Mouse (Mus musculus): ENCODE measurements around the gene Tmem141. TPM values are rescaled to one million over a fixed set of nuclear protein-coding genes. Genes with fewer than 3 reads are reported as not detected.

The Tmem141 gene
- polyA plus RNA-seq (2017; shearing (Covaris generic)), result 1 to 10 TPM; 4.1 TPM

GRCm38 (mm10) chr2:25621229-25622200, at the start of gene Tmem141:
TSS of gene Tmem141 (minus strand) at chr2:25622005.

GRCm38 (mm10) chr2:25657652-25658051, 35.8 kb upstream of the Tmem141 start, which contains the start of gene Lcn5:
TSS of gene Lcn5 (plus strand) at chr2:25657952.

DNA sequence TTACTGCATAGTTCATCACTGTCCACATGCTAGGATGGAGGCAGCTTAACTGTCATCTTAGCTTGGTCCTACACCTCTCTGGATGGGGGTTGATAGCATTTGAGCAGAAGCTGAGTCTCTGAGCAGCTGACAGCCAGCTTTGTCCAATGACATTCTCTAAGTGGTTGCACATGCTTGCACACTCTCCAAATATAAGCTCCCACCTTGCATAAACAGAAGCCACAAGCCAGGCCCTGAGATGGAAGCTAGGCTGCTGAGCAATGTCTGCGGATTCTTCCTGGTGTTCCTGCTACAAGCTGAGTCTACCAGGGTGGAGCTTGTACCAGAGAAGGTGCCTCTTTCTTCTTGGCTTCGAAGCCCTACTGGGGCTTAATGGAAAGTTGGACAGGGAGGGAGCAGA, 31.1 kb upstream of the Tmem141 start, which contains the start of gene Lcn8:
TSS of gene Lcn8 (plus strand) at position 219 of the 400 bp plus-strand sequence.

DNA sequence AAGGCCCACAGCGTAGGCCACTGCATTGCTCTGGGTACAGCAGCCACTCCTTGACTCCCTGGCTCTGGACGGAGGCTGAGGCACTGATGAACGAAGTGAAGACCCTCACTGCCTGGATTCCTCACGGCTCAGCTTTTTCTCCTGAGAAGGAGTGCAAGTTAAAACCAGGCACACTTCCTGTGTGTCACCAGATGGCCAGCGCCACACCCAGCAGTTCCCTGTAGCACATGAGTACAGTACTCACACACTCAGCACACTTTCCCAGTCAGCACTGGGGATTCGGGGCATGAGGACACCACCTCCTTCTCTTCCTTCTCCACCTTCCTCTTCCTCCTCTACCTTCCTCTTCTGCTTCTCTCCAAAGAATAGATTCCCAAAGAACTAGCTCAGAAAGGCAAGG, 6.0 kb upstream of the Tmem141 start, which contains the start of gene Fcna:
TSS of gene Fcna (minus strand) at position 220 of the 400 bp plus-strand sequence.

GRCm38 (mm10) chr2:25617578-25617977, 4.2 kb downstream of the Tmem141 start, which contains the start of gene Ccdc183:
TSS of gene Ccdc183 (minus strand) at chr2:25617678.

DNA sequence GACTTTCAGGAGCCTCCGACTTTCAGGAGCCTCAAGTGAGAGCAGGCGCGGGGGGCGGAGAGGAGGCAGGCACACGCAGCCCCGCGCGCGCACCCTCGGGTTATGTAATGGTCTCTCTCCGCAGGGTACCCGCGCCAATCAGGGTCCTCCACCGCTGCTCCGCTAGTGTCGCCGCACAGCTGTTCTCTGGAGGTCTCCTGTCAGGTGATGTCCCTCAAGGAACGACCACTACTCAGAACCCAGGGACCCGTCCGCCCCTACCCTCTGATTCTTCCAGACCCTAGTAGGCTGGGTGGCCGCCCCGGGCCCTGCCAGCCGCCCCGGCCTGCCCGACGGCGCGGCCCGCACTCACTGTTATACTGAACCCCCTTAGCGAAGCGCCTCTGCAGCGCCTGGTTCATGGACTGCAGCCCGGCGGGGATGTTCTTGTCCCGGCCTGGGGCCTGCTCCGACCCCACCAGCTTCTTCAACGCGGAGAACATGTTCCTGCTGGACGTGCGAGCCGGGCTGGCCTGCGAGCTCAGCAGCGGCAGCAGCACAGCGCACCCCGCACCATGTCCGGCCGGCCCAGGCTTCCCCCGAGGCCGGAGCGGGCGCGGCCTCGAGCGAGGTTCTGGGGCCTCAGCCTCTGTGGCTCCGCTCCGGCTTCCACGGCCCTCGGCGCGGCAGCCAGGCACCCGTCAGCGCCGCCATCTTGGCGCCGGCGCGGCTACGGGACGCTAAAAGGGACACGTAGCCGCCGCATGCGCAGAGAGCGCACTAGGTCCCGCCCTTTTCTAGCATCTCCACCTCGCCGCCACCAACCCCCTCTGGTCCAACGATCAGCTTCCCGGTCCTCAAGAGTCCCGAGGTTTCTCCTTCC, 13.8 kb downstream of the Tmem141 start, which contains the start of gene Rabl6:
TSS of gene Rabl6 (minus strand) at position 761 of the 862 bp plus-strand sequence.

DNA sequence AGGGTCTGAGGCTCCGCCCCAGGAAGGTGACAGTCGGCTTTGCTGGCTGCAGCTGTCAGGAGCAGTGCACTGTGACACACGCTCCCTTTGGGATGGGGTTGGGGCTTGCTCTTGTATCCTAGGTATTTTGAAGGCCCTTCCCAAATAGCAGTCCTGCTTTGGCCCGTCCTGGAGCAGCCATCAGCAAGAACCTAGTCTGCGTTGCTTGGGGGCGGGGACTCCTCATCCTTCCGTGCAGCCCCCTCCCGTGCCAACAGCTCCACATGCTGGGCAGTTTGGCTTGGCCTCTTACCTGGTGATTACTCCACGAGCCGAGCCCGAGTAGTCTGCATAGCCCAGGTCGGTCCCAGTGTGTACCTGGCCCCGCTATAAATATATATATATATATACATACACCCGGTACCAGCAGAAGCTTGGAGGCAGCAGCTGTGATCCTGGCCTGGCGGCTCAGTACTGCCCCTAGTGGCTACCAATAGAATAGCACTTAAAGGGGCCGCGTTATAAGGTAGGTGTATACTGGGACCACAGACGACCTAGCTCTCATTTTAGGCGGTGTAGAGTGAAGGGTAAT, 40.4 kb downstream of the Tmem141 start, which contains the start of gene Ajm1:
TSS of gene Ajm1 (minus strand) at position 464 of the 571 bp plus-strand sequence.

DNA sequence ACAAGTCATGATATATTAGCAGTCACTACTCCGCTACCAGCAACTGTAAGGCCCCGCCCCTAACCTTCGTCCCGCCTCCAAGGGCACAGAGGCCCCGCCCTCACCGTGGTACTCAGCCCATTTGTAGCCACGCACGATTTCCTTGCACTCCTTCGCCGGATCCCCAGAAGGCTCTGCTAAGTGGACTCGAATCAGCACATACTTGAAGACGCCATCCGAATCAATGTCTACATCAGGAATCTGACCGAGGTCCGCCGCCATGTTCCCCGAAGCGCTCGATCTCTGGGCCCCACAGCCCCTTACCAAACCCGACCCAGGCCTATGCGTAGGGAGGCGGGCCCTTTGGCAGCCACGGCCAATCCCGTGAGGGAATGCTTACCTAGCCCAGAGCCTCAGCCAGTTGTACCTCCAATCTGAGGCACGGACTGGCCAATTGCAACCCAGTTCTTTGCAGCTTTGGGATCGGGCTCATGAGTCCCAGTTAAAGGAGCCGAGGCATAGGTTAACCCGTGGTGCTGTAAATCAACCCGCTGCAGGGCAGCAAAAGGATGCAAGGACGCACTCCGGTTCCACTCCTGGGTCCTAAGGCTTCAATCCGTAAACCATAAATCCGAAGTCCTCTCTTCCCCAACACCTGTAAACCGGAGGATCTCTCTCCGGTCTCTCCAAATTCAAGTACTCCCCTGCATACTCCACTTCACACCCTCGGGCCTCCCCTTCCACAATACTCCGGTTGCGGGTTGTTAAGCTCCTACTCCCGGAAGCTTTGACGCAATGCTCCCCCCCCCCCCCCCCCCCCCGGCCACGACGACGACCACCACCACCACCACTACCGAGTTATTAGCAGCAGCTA, 47.0 kb downstream of the Tmem141 start, which contains the start of the genes Mamdc4 and Phpt1:
TSS of gene Mamdc4 (minus strand) at position 267 of the 853 bp plus-strand sequence.
TSS of gene Phpt1 (minus strand) at position 646 of the 853 bp plus-strand sequence.

Other genes starting within 250 kb of the Tmem141 start
- under 1 TPM in 1 of 2 experiments, not detected in 1; 0.40 TPM for gene Sapcd2, start 249.7 kb downstream of the Tmem141 start, polyA plus RNA-seq (2017; shearing (Covaris generic))
- gene Entpd2, start 226.1 kb downstream of the Tmem141 start, polyA plus RNA-seq (2017; shearing (Covaris generic)), result under 1 TPM in 1 of 2 experiments, not detected in 1; 0.40 TPM
- gene Npdc1, start 222.7 kb downstream of the Tmem141 start, polyA plus RNA-seq (2017; shearing (Covaris generic)), result 1 to 10 TPM; 4.3 to 6.2 TPM
- 10 to 100 TPM in 1 of 2 experiments, 1 to 10 TPM in 1; 8.5 to 21.4 TPM for gene Fut7, start 198.7 kb downstream of the Tmem141 start, polyA plus RNA-seq (2017; shearing (Covaris generic))
- 10 to 100 TPM; 62.8 to 67.6 TPM for gene Abca2, start 193.3 kb downstream of the Tmem141 start, polyA plus RNA-seq (2017; shearing (Covaris generic))
- gene Clic3, start 165.2 kb downstream of the Tmem141 start, polyA plus RNA-seq (2017; shearing (Covaris generic)), result 1 to 10 TPM; 3.4 to 4.3 TPM
- gene Paxx, start 160.9 kb downstream of the Tmem141 start, polyA plus RNA-seq (2017; shearing (Covaris generic)), result 100 to 1,000 TPM in 1 of 2 experiments, 10 to 100 TPM in 1; 95.5 to 104 TPM
- gene Ptgds, start 152.0 kb downstream of the Tmem141 start, polyA plus RNA-seq (2017; shearing (Covaris generic)), result under 1 TPM in 1 of 2 experiments, not detected in 1; 0.37 TPM
- not detected for gene Lcn12, start 128.1 kb downstream of the Tmem141 start, polyA plus RNA-seq (2017; shearing (Covaris generic))
- 100 to 1,000 TPM; 107 to 134 TPM for gene Fbxw5, start 121.3 kb downstream of the Tmem141 start, polyA plus RNA-seq (2017; shearing (Covaris generic))
- 1 to 10 TPM; 7.5 to 9.3 TPM for gene C8g, start 120.3 kb downstream of the Tmem141 start, polyA plus RNA-seq (2017; shearing (Covaris generic))
- 10 to 100 TPM; 82.2 to 87.8 TPM for gene Traf2, start 75.1 kb downstream of the Tmem141 start, polyA plus RNA-seq (2017; shearing (Covaris generic))
- gene Edf1, start 64.2 kb downstream of the Tmem141 start, polyA plus RNA-seq (2017; shearing (Covaris generic)), result 100 to 1,000 TPM; 335 to 382 TPM
- 1 to 10 TPM in 1 of 2 experiments, under 1 TPM in 1; 0.58 to 1.6 TPM for gene Mamdc4, start 47.2 kb downstream of the Tmem141 start, polyA plus RNA-seq (2017; shearing (Covaris generic))
- gene Phpt1, start 46.8 kb downstream of the Tmem141 start, polyA plus RNA-seq (2017; shearing (Covaris generic)), result 10 to 100 TPM; 53.8 to 59.8 TPM
- 1 to 10 TPM in 1 of 2 experiments, under 1 TPM in 1; 0.93 to 1.2 TPM for gene Ajm1, start 40.2 kb downstream of the Tmem141 start, polyA plus RNA-seq (2017; shearing (Covaris generic))
- 10 to 100 TPM; 41.1 to 47.1 TPM for gene Rabl6, start 13.5 kb downstream of the Tmem141 start, polyA plus RNA-seq (2017; shearing (Covaris generic))
- gene Ccdc183, start 4.3 kb downstream of the Tmem141 start, polyA plus RNA-seq (2017; shearing (Covaris generic)), result not detected
- 10 to 100 TPM in 1 of 2 experiments, not detected in 1; 18.1 TPM for gene Fcna, start 6.0 kb upstream of the Tmem141 start, polyA plus RNA-seq (2017; shearing (Covaris generic))
- gene Lcn8, start 31.1 kb upstream of the Tmem141 start, polyA plus RNA-seq (2017; shearing (Covaris generic)), result not detected
- not detected for gene Lcn5, start 35.9 kb upstream of the Tmem141 start, polyA plus RNA-seq (2017; shearing (Covaris generic))
- gene Lcn6, start 54.8 kb upstream of the Tmem141 start, polyA plus RNA-seq (2017; shearing (Covaris generic)), result under 1 TPM in 1 of 2 experiments, not detected in 1; 0.33 TPM
- gene Lcn10, start 60.7 kb upstream of the Tmem141 start, polyA plus RNA-seq (2017; shearing (Covaris generic)), result 1 to 10 TPM in 1 of 2 experiments, not detected in 1; 1.0 TPM
- 1 to 10 TPM in 1 of 2 experiments, not detected in 1; 1.3 TPM for gene Obp2a, start 78.0 kb upstream of the Tmem141 start, polyA plus RNA-seq (2017; shearing (Covaris generic))
- 100 to 1,000 TPM in 1 of 2 experiments, 10 to 100 TPM in 1; 88.1 to 160 TPM for gene Bmyc, start 84.7 kb upstream of the Tmem141 start, polyA plus RNA-seq (2017; shearing (Covaris generic))
- gene Obp2b, start 115.0 kb upstream of the Tmem141 start, polyA plus RNA-seq (2017; shearing (Covaris generic)), result not detected
- not detected for gene Lcn3, start 143.6 kb upstream of the Tmem141 start, polyA plus RNA-seq (2017; shearing (Covaris generic))
- gene Lcn11, start 155.0 kb upstream of the Tmem141 start, polyA plus RNA-seq (2017; shearing (Covaris generic)), result under 1 TPM in 1 of 2 experiments, not detected in 1; 0.45 TPM
- not detected for gene Gm13539, start 160.3 kb upstream of the Tmem141 start, polyA plus RNA-seq (2017; shearing (Covaris generic))
- gene Glt6d1, start 193.8 kb upstream of the Tmem141 start, polyA plus RNA-seq (2017; shearing (Covaris generic)), result under 1 TPM in 1 of 2 experiments, not detected in 1; 0.53 TPM
- gene Lcn9, start 201.1 kb upstream of the Tmem141 start, polyA plus RNA-seq (2017; shearing (Covaris generic)), result not detected
- 1 to 10 TPM in 1 of 2 experiments, under 1 TPM in 1; 0.51 to 1.3 TPM for gene Sohlh1, start 225.2 kb upstream of the Tmem141 start, polyA plus RNA-seq (2017; shearing (Covaris generic))
- 1 to 10 TPM in 1 of 2 experiments, under 1 TPM in 1; 0.45 to 1.6 TPM for gene Kcnt1, start 241.7 kb upstream of the Tmem141 start, polyA plus RNA-seq (2017; shearing (Covaris generic))